Mouse (Mus musculus) thymus, adult 2 months (tissue): ENCODE results near the gene 2310079G19Rik.

ENCODE experiments used
- CTCF ChIP-seq: fragments of 200-500 bp; IDR thresholded peaks from 2 replicates; pipeline ENCODE4 v1.5.1; 2012; ENCODE audit warnings: mild to moderate bottlenecking, control low read depth, low read length, moderate library complexity, borderline replicate concordance; ENCODE audit not compliant: control insufficient read depth, poor library complexity, insufficient read depth; ENCODE audit errors: extremely low read depth
- POLR2A ChIP-seq: fragments of 200-500 bp; IDR thresholded peaks from 2 replicates; pipeline ENCODE4 v1.6.1; 2012; ENCODE audit warnings: mild to moderate bottlenecking, low read length, control low read depth, moderate library complexity; ENCODE audit not compliant: control insufficient read depth, poor library complexity, insufficient read depth; ENCODE audit errors: extremely low read depth

DNA sequence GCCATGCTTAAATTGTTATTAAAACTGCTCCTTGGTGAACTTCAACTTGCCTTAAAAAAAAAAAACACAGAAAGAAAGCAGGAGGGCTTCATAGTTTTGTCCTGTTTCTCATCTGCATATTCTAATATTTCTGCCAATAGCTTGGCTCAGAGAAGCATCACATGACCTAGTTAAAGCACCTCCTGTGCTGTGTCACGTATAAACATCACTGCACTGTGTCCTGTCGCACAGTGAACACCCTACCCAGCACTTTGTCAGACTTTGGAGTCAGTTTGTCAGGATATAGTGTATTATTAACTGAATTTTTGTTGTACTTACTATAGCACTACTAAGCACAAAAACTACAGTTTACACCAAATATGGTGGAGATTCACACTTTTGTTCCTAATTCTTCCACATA lies 24.5 kb upstream of the 2310079G19Rik start:
- TF ChIP-seq CTCF = no peak
- TF ChIP-seq POLR2A = no peak
